Mouse (Mus musculus) megakaryocyte, embryonic 14.5 days (primary cell): ENCODE data around the gene Zdhhc1.

Source experiments
- FLI1 ChIP-seq: IDR thresholded peaks from 2 replicates; pipeline ENCODE4 v1.6.1; 2012; ENCODE audit warnings: low read length, inconsistent platforms, mixed read lengths
- GATA1 ChIP-seq: IDR thresholded peaks from 3 replicates; pipeline ENCODE4 v1.6.1; 2012; ENCODE audit warnings: mixed read lengths, low read length, inconsistent platforms, borderline replicate concordance

GRCm38 (mm10) chr8:105431743-105432515 is 64.8 kb downstream of the Zdhhc1 start:
- TF ChIP-seq GATA1 (no peak), FLI1 (no peak)
